Mouse (Mus musculus) C2C12 (cell line): Measurements from ENCODE around the gene Nxn.

Source experiments
- CEBPB ChIP-seq: IDR thresholded peaks from one replicate; pipeline ENCODE4 v1.6.1; 2011; ENCODE audit warnings: low read depth, mild to moderate bottlenecking, control low read depth, moderate library complexity
- CTCF ChIP-seq: IDR thresholded peaks from one replicate; pipeline ENCODE4 v1.5.1; 2011; ENCODE audit not compliant: control insufficient read depth, insufficient read depth, insufficient read length
- MAX ChIP-seq: IDR thresholded peaks from one replicate; pipeline ENCODE4 v1.6.1; 2011; ENCODE audit warnings: mild to moderate bottlenecking, control low read depth
- MYOG ChIP-seq: IDR thresholded peaks from one replicate; pipeline ENCODE4 v1.6.1; 2011; ENCODE audit not compliant: control insufficient read depth, insufficient read length; ENCODE audit errors: extremely low read depth
- USF1 ChIP-seq: IDR thresholded peaks from one replicate; pipeline ENCODE4 v1.6.1; 2011; ENCODE audit warnings: low read depth, mild to moderate bottlenecking, control low read depth, moderate library complexity

- TF ChIP-seq CTCF (no peak), USF1 (no peak), MAX (no peak), CEBPB (no peak), MYOG (no peak)
Observed at GRCm38 (mm10) chr11:76429556-76429955, 30.6 kb upstream of the Nxn start.
